Mouse (Mus musculus): ENCODE measurements around the gene Comt. TPM values are rescaled to one million over a fixed set of nuclear protein-coding genes. Genes with fewer than 3 reads are reported as not detected.

Comt gene
- polyA plus RNA-seq, 1 experiment from 2014 or later: 60.8 TPM

DNA sequence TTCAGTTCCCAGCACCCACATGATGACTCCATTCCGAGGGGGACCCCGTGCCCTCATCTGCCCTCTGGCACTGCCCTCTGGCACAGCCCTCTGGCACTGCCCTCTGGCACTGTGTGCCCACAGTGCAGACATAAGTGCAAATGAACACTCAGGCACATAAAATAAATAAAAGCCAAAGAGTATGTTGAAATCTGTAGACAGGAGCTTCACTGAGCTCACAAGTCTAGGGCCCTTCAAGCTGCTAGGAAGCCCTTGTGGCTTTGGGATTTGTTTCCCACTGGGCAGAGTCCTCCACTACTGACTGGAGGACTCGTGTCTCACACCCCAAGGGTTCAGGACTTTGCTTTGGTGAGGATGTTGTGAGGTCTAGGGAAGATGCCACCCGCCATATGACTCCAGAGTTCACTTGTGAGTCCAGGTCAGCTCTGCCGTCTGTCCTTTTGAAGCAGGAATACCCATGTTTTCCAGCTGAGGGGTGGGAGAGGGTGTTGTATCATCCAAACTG is 1.4 kb upstream of the Comt start:
- Histone ChIP-seq H3K4me3 (ENCODE audit: low read depth, low read length) (no peak overlapping the region), H3K27me3 (ENCODE audit: control insufficient read depth, insufficient read depth, low read length) (no peaks in the 10 kb centered on the region), H3K4me1 (ENCODE audit: control insufficient read depth, insufficient read depth, low read length) (peaks cover 12% of the 10 kb centered on the region), H3K9ac (ENCODE audit: low read length) (no peak overlapping the region; the same call in 1 of the 2 replicates), H3K4me2 (ENCODE audit: low read depth) (no peak overlapping the region), H3K9me3 (ENCODE audit: control insufficient read depth, low read length) (no peaks in the 10 kb centered on the region), H3K36me3 (ENCODE audit: control insufficient read depth, insufficient read depth, low read length) (no peaks in the 10 kb centered on the region), H3K27ac (ENCODE audit: low read depth, low read length) (peak overlapping the region; percentile 4; the same call in 1 of the 2 replicates)
- no peak for ATAC-seq (ENCODE audit: insufficient read depth, low FRiP score, low TSS enrichment)
- 83% methylated on average over 5 of the region's 5 CpGs for WGBS
- no peak for DNase-seq (ENCODE audit: low spot score)

- Histone ChIP-seq H3K9me3 (ENCODE audit: control insufficient read depth, low read length) (no peaks in the 10 kb centered on the region), H3K27ac (ENCODE audit: low read depth, low read length) (no peak within 1 kb of the TSS), H3K4me2 (ENCODE audit: low read depth) (peak within 1 kb of the TSS; percentile 80), H3K27me3 (ENCODE audit: control insufficient read depth, insufficient read depth, low read length) (no peaks in the 10 kb centered on the region), H3K9ac (ENCODE audit: low read length) (peak within 1 kb of the TSS; percentile 77), H3K4me1 (ENCODE audit: control insufficient read depth, insufficient read depth, low read length) (peaks cover 12% of the 10 kb centered on the region), H3K4me3 (ENCODE audit: low read depth, low read length) (peak within 1 kb of the TSS; percentile 91), H3K36me3 (ENCODE audit: control insufficient read depth, insufficient read depth, low read length) (no peaks in the 10 kb centered on the region)
- DNase-seq (ENCODE audit: low spot score): peak; percentile 74
- ATAC-seq (ENCODE audit: insufficient read depth, low FRiP score, low TSS enrichment): peak; percentile 83
- WGBS: under 1% methylated on average over 52 of the region's 52 CpGs
Observed at GRCm38 (mm10) chr16:18426215-18426791, 349 bp downstream of the Comt start, which contains the start of gene Txnrd2. Txnrd2 (plus strand) TSS chr16:18426384.

- Histone ChIP-seq H3K27ac (ENCODE audit: low read depth, low read length) (no peak overlapping the region), H3K4me1 (ENCODE audit: control insufficient read depth, insufficient read depth, low read length) (peaks cover 12% of the 10 kb centered on the region), H3K9ac (ENCODE audit: low read length) (peak overlapping the region; percentile 77), H3K27me3 (ENCODE audit: control insufficient read depth, insufficient read depth, low read length) (no peaks in the 10 kb centered on the region), H3K9me3 (ENCODE audit: control insufficient read depth, low read length) (no peaks in the 10 kb centered on the region), H3K36me3 (ENCODE audit: control insufficient read depth, insufficient read depth, low read length) (no peaks in the 10 kb centered on the region), H3K4me2 (ENCODE audit: low read depth) (peak overlapping the region; percentile 80), H3K4me3 (ENCODE audit: low read depth, low read length) (peak overlapping the region; percentile 91)
- DNase-seq (ENCODE audit: low spot score) (peak; percentile 48), ATAC-seq (ENCODE audit: insufficient read depth, low FRiP score, low TSS enrichment) (peak; percentile 26; the same call in 1 of the 2 replicates)
- WGBS: 23% methylated on average over 10 of the region's 10 CpGs
Observed at GRCm38 (mm10) chr16:18425475-18426214, 1.0 kb downstream of the Comt start.

- no peak overlapping the region; the same call in 1 of the 2 replicates for H3K4me2 ChIP-seq (ENCODE audit: low read depth)
- no peak overlapping the region for H3K27ac ChIP-seq (ENCODE audit: low read depth, low read length)
- no peaks in the 10 kb centered on the region for H3K9me3 ChIP-seq (ENCODE audit: control insufficient read depth, low read length)
- H3K9ac ChIP-seq (ENCODE audit: low read length): no peak overlapping the region
- WGBS: 74% methylated on average over 11 of the region's 11 CpGs
- no peaks in the 10 kb centered on the region for H3K27me3 ChIP-seq (ENCODE audit: control insufficient read depth, insufficient read depth, low read length)
- no peaks in the 10 kb centered on the region for H3K36me3 ChIP-seq (ENCODE audit: control insufficient read depth, insufficient read depth, low read length)
- H3K4me3 ChIP-seq (ENCODE audit: low read depth, low read length): no peak overlapping the region
- no peak for DNase-seq (ENCODE audit: low spot score)
- H3K4me1 ChIP-seq (ENCODE audit: control insufficient read depth, insufficient read depth, low read length): peaks cover 12% of the 10 kb centered on the region
- no peak for ATAC-seq (ENCODE audit: insufficient read depth, low FRiP score, low TSS enrichment)
Observed at GRCm38 (mm10) chr16:18424364-18425045, 2.1 kb downstream of the Comt start.

- 93% methylated on average over 5 of the region's 5 CpGs for WGBS
- peaks cover 12% of the 10 kb centered on the region for H3K4me1 ChIP-seq (ENCODE audit: control insufficient read depth, insufficient read depth, low read length)
- H3K9me3 ChIP-seq (ENCODE audit: control insufficient read depth, low read length): no peaks in the 10 kb centered on the region
- no peak overlapping the region for H3K4me3 ChIP-seq (ENCODE audit: low read depth, low read length)
- no peak overlapping the region for H3K9ac ChIP-seq (ENCODE audit: low read length)
- H3K27ac ChIP-seq (ENCODE audit: low read depth, low read length): no peak overlapping the region
- H3K36me3 ChIP-seq (ENCODE audit: control insufficient read depth, insufficient read depth, low read length): no peaks in the 10 kb centered on the region
- no peaks in the 10 kb centered on the region for H3K27me3 ChIP-seq (ENCODE audit: control insufficient read depth, insufficient read depth, low read length)
- H3K4me2 ChIP-seq (ENCODE audit: low read depth): no peak overlapping the region
- DNase-seq (ENCODE audit: low spot score) (no peak), ATAC-seq (ENCODE audit: insufficient read depth, low FRiP score, low TSS enrichment) (no peak)
Observed at GRCm38 (mm10) chr16:18423915-18424265, 2.8 kb downstream of the Comt start.

- peaks cover 12% of the 10 kb centered on the region for H3K4me1 ChIP-seq (ENCODE audit: control insufficient read depth, insufficient read depth, low read length)
- H3K9me3 ChIP-seq (ENCODE audit: control insufficient read depth, low read length): no peaks in the 10 kb centered on the region
- ATAC-seq (ENCODE audit: insufficient read depth, low FRiP score, low TSS enrichment) (no peak), DNase-seq (ENCODE audit: low spot score) (no peak)
- no peaks in the 10 kb centered on the region for H3K36me3 ChIP-seq (ENCODE audit: control insufficient read depth, insufficient read depth, low read length)
- no peak overlapping the region for H3K4me3 ChIP-seq (ENCODE audit: low read depth, low read length)
- no peaks in the 10 kb centered on the region for H3K27me3 ChIP-seq (ENCODE audit: control insufficient read depth, insufficient read depth, low read length)
- H3K9ac ChIP-seq (ENCODE audit: low read length): no peak overlapping the region
- H3K4me2 ChIP-seq (ENCODE audit: low read depth): no peak overlapping the region
- WGBS: 86% methylated on average over 7 of the region's 7 CpGs
- H3K27ac ChIP-seq (ENCODE audit: low read depth, low read length): no peak overlapping the region
Observed at GRCm38 (mm10) chr16:18423203-18423914, 3.3 kb downstream of the Comt start.

GRCm38 (mm10) chr16:18420571-18420970 is 6.1 kb downstream of the Comt start:
- no peaks in the 10 kb centered on the region; the same call in 1 of the 2 replicates for H3K36me3 ChIP-seq (ENCODE audit: control insufficient read depth, insufficient read depth, low read length)
- WGBS: 69% methylated on average over 3 of the region's 3 CpGs
- H3K27me3 ChIP-seq (ENCODE audit: control insufficient read depth, insufficient read depth, low read length): no peaks in the 10 kb centered on the region
- H3K4me1 ChIP-seq (ENCODE audit: control insufficient read depth, insufficient read depth, low read length): peaks cover 4% of the 10 kb centered on the region
- DNase-seq (ENCODE audit: low spot score) (no peak), ATAC-seq (ENCODE audit: insufficient read depth, low FRiP score, low TSS enrichment) (no peak)
- H3K9ac ChIP-seq (ENCODE audit: low read length): no peak overlapping the region
- H3K9me3 ChIP-seq (ENCODE audit: control insufficient read depth, low read length): no peaks in the 10 kb centered on the region
- no peak overlapping the region for H3K4me3 ChIP-seq (ENCODE audit: low read depth, low read length)
- H3K27ac ChIP-seq (ENCODE audit: low read depth, low read length): no peak overlapping the region
- no peak overlapping the region for H3K4me2 ChIP-seq (ENCODE audit: low read depth)

DNA sequence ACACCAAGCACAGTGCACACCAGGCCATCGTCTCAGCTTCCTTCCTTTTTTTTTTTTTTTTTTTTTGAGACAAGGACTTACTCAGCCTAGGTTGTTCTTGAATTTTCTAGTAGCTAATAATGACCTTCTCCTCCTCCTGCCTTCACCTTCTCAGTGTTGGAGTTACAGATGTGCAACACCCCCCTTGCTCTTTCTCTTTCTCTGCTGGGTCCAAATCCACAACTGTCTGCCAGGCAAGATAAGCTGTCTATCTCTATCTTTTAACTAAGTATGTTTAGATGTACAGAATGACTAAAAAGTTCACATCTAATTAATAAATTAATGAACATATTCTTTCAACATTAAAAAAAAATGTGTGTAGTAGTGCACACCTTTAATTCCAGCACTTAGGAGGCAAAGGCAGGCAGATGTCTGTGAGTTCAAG is 7.0 kb downstream of the Comt start:
- Histone ChIP-seq H3K4me1 (ENCODE audit: control insufficient read depth, insufficient read depth, low read length) (no peaks in the 10 kb centered on the region), H3K9me3 (ENCODE audit: control insufficient read depth, low read length) (no peaks in the 10 kb centered on the region), H3K9ac (ENCODE audit: low read length) (no peak overlapping the region), H3K27ac (ENCODE audit: low read depth, low read length) (no peak overlapping the region), H3K4me2 (ENCODE audit: low read depth) (no peak overlapping the region), H3K27me3 (ENCODE audit: control insufficient read depth, insufficient read depth, low read length) (no peaks in the 10 kb centered on the region), H3K4me3 (ENCODE audit: low read depth, low read length) (no peak overlapping the region), H3K36me3 (ENCODE audit: control insufficient read depth, insufficient read depth, low read length) (no peaks in the 10 kb centered on the region; the same call in 1 of the 2 replicates)
- ATAC-seq (ENCODE audit: insufficient read depth, low FRiP score, low TSS enrichment) (no peak), DNase-seq (ENCODE audit: low spot score) (no peak)
- WGBS: 75% methylated on average over 1 of the region's 1 CpGs
